Mouse (Mus musculus): ENCODE data around the gene Nmrk2. TPM values are rescaled to one million over a fixed set of nuclear protein-coding genes. Genes with fewer than 3 reads are reported as not detected.
"Not testable (repeated sequence)": the region's sequence is repeated elsewhere in the genome, so short reads cannot be mapped to it uniquely, and the experiment has no call there.

Gene Nmrk2
- polyA plus RNA-seq, 1 experiment from 2014 or later = not detected

- no peaks in the 10 kb centered on the region for H3K36me3 ChIP-seq
- peaks cover 6% of the 10 kb centered on the region for H3K27me3 ChIP-seq
- H3K4me1 ChIP-seq (replicated peaks) = peaks cover 47% of the 10 kb centered on the region
- WGBS = 9% methylated on average over 29 of the region's 29 CpGs
- peak within 1 kb of the TSS; percentile 69 for H3K4me3 ChIP-seq
- H3K4me2 ChIP-seq = peak within 1 kb of the TSS; percentile 66
- H3K9ac ChIP-seq = peak within 1 kb of the TSS; percentile 83
- peak; percentile 64 for ATAC-seq (ENCODE audit: low read depth)
- H3K27ac ChIP-seq (replicated peaks) = 0 out of 2 replicates have a peak within 1 kb of the TSS, but pooled peaks have one; percentile 50
- no peaks in the 10 kb centered on the region for H3K9me3 ChIP-seq
These were observed 30.9 kb upstream of the Nmrk2 start, which contains the start of gene Zfr2 for GRCm38 (mm10) chr10:81232580-81233225. Gene Zfr2, plus strand, starts transcription at chr10:81233155.

GRCm38 (mm10) chr10:81231436-81231835, 29.6 kb upstream of the Nmrk2 start:
- Histone ChIP-seq H3K27me3 (peaks cover 4% of the 10 kb centered on the region; the same call in 1 of the 2 replicates), H3K4me1 (replicated peaks) (peaks cover 54% of the 10 kb centered on the region), H3K4me2 (peak overlapping the region; percentile 85), H3K9me3 (no peaks in the 10 kb centered on the region), H3K27ac (replicated peaks) (peak overlapping the region; percentile 94), H3K9ac (no peak overlapping the region; the same call in 1 of the 2 replicates), H3K4me3 (peak overlapping the region; percentile 80; the same call in 1 of the 2 replicates), H3K36me3 (no peaks in the 10 kb centered on the region)
- no peak for ATAC-seq (ENCODE audit: low read depth)
- 51% methylated on average over 7 of the region's 7 CpGs for WGBS

- Histone ChIP-seq H3K9ac (peak within 1 kb of the TSS; percentile 94), H3K9me3 (no peaks in the 10 kb centered on the region), H3K36me3 (peaks cover 4% of the 10 kb centered on the region; the same call in 1 of the 2 replicates), H3K4me1 (replicated peaks) (peaks cover 54% of the 10 kb centered on the region), H3K27me3 (peaks cover 4% of the 10 kb centered on the region; the same call in 1 of the 2 replicates), H3K27ac (replicated peaks) (peak within 1 kb of the TSS; percentile 94), H3K4me3 (peak within 1 kb of the TSS; percentile 80), H3K4me2 (peak within 1 kb of the TSS; percentile 85)
- 5% methylated on average over 27 of the region's 27 CpGs for WGBS
- peak; percentile 88 for ATAC-seq (ENCODE audit: low read depth)
These were observed 28.8 kb upstream of the Nmrk2 start, which contains the start of gene Atcay for GRCm38 (mm10) chr10:81230438-81231332. Gene Atcay, minus strand, starts transcription at chr10:81230833.

- Histone ChIP-seq H3K36me3 (peaks cover 4% of the 10 kb centered on the region; the same call in 1 of the 2 replicates), H3K9ac (peak overlapping the region; percentile 94), H3K27ac (replicated peaks) (peak overlapping the region; percentile 94), H3K9me3 (no peaks in the 10 kb centered on the region), H3K4me1 (replicated peaks) (peaks cover 54% of the 10 kb centered on the region), H3K27me3 (peaks cover 4% of the 10 kb centered on the region; the same call in 1 of the 2 replicates), H3K4me3 (peak overlapping the region; percentile 80), H3K4me2 (peak overlapping the region; percentile 85)
- peak; percentile 36 for ATAC-seq (ENCODE audit: low read depth)
- whole genome bisulfite sequencing = 7% methylated on average over 20 of the region's 20 CpGs
These were observed 28.0 kb upstream of the Nmrk2 start for GRCm38 (mm10) chr10:81229735-81230437.

GRCm38 (mm10) chr10:81223731-81224130, 21.9 kb upstream of the Nmrk2 start:
- Histone ChIP-seq H3K36me3 (peaks cover 58% of the 10 kb centered on the region), H3K4me1 (replicated peaks) (peaks cover 18% of the 10 kb centered on the region)
- not testable (repeated sequence) for H3K9ac ChIP-seq; H3K4me3 ChIP-seq; H3K9me3 ChIP-seq; H3K27me3 ChIP-seq; H3K4me2 ChIP-seq; H3K27ac ChIP-seq (replicated peaks); ATAC-seq (ENCODE audit: low read depth)
- WGBS = 46% methylated on average over 2 of the region's 2 CpGs

- Histone ChIP-seq H3K9me3 (no peaks in the 10 kb centered on the region), H3K9ac (no peak overlapping the region), H3K36me3 (peaks cover 77% of the 10 kb centered on the region), H3K27me3 (no peaks in the 10 kb centered on the region), H3K27ac (replicated peaks) (no peak overlapping the region), H3K4me3 (no peak overlapping the region), H3K4me2 (no peak overlapping the region), H3K4me1 (replicated peaks) (peaks cover 1% of the 10 kb centered on the region; the same call in 1 of the 2 replicates)
- no peak for ATAC-seq (ENCODE audit: low read depth)
- 89% methylated on average over 5 of the region's 5 CpGs for WGBS
These were observed 19.7 kb upstream of the Nmrk2 start for GRCm38 (mm10) chr10:81221402-81222015.

GRCm38 (mm10) chr10:81217964-81218363, 16.1 kb upstream of the Nmrk2 start:
- Histone ChIP-seq H3K4me2 (no peak overlapping the region), H3K36me3 (peaks cover 94% of the 10 kb centered on the region), H3K9me3 (no peaks in the 10 kb centered on the region), H3K4me3 (no peak overlapping the region), H3K27me3 (no peaks in the 10 kb centered on the region), H3K4me1 (replicated peaks) (no peaks in the 10 kb centered on the region), H3K27ac (replicated peaks) (no peak overlapping the region), H3K9ac (no peak overlapping the region)
- WGBS = 35% methylated on average over 7 of the region's 7 CpGs
- 0 out of 2 replicates have a peak, but pooled peaks have one; percentile 13 for ATAC-seq (ENCODE audit: low read depth)

GRCm38 (mm10) chr10:81217267-81217666, 15.4 kb upstream of the Nmrk2 start:
- H3K4me2 ChIP-seq; H3K4me3 ChIP-seq; H3K9ac ChIP-seq; H3K4me1 ChIP-seq (replicated peaks); H3K9me3 ChIP-seq; H3K27me3 ChIP-seq; H3K27ac ChIP-seq (replicated peaks); ATAC-seq (ENCODE audit: low read depth): not testable (repeated sequence)
- WGBS = 12% methylated on average over 1 of the region's 1 CpGs
- H3K36me3 ChIP-seq = peaks cover 94% of the 10 kb centered on the region

GRCm38 (mm10) chr10:81216810-81217209, 15.0 kb upstream of the Nmrk2 start:
- H3K4me2 ChIP-seq = no peak overlapping the region
- no peaks in the 10 kb centered on the region for H3K4me1 ChIP-seq (replicated peaks)
- H3K27ac ChIP-seq (replicated peaks) = no peak overlapping the region
- peaks cover 8% of the 10 kb centered on the region; the same call in 1 of the 2 replicates for H3K9me3 ChIP-seq
- H3K27me3 ChIP-seq = no peaks in the 10 kb centered on the region
- WGBS = 90% methylated on average over 6 of the region's 6 CpGs
- ATAC-seq (ENCODE audit: low read depth) = no peak
- H3K36me3 ChIP-seq = peaks cover 94% of the 10 kb centered on the region
- H3K4me3 ChIP-seq = no peak overlapping the region
- no peak overlapping the region for H3K9ac ChIP-seq

- WGBS = 91% methylated on average over 6 of the region's 6 CpGs
- Histone ChIP-seq H3K4me3 (no peak overlapping the region), H3K4me2 (no peak overlapping the region), H3K36me3 (peaks cover 94% of the 10 kb centered on the region), H3K27ac (replicated peaks) (no peak overlapping the region), H3K4me1 (replicated peaks) (no peaks in the 10 kb centered on the region), H3K27me3 (no peaks in the 10 kb centered on the region), H3K9me3 (peaks cover 8% of the 10 kb centered on the region; the same call in 1 of the 2 replicates), H3K9ac (no peak overlapping the region)
- no peak for ATAC-seq (ENCODE audit: low read depth)
These were observed 14.4 kb upstream of the Nmrk2 start for GRCm38 (mm10) chr10:81216260-81216659.

GRCm38 (mm10) chr10:81210154-81210553, 8.3 kb upstream of the Nmrk2 start:
- Histone ChIP-seq H3K36me3 (peaks cover 97% of the 10 kb centered on the region), H3K4me1 (replicated peaks) (no peaks in the 10 kb centered on the region), H3K9ac (no peak overlapping the region), H3K4me3 (no peak overlapping the region), H3K27ac (replicated peaks) (no peak overlapping the region), H3K9me3 (peaks cover 19% of the 10 kb centered on the region), H3K4me2 (no peak overlapping the region), H3K27me3 (no peaks in the 10 kb centered on the region)
- no peak for ATAC-seq (ENCODE audit: low read depth)
- WGBS = 92% methylated on average over 5 of the region's 5 CpGs

All from neural tube, embryonic 13.5 days (tissue).